Mouse (Mus musculus) hindbrain, embryonic 16.5 days (tissue): ENCODE measurements at regions not wholly inside any gene's neighbourhood (a gene's known extent, or its start where the extent isn't known, plus 50 kb on each side); places are given as distances from the start of the nearest gene placed in this dataset.

Source experiments
- ATAC-seq: fragments of 200-750 bp; cut with Nextera tagmentation; 2 replicates; pipeline ENCODE4 v1.8.0; 2017; ENCODE audit warnings: moderate TSS enrichment, moderate library complexity
- H3K27ac ChIP-seq: fragments of 300-500 bp; sonication (generic); 2 replicates; pipeline ENCODE4 v1.5.1; 2014; ENCODE audit warnings: low read depth, mild to moderate bottlenecking, control low read depth, low read length, moderate library complexity
- H3K27me3 ChIP-seq: fragments of 300-500 bp; sonication (generic); replicated peaks from 2 replicates; pipeline ENCODE4 v1.6.1; 2014; ENCODE audit warnings: low read length; ENCODE audit not compliant: control insufficient read depth, insufficient read depth
- H3K36me3 ChIP-seq: fragments of 300-500 bp; sonication (generic); 2 replicates; pipeline ENCODE4 v1.6.1; 2014; ENCODE audit warnings: mild to moderate bottlenecking, low read length, moderate library complexity, mixed read lengths; ENCODE audit not compliant: control insufficient read depth, insufficient read depth
- H3K4me1 ChIP-seq: fragments of 300-500 bp; sonication (generic); 2 replicates; pipeline ENCODE4 v1.6.1; 2014; ENCODE audit warnings: low read depth, low read length; ENCODE audit not compliant: control insufficient read depth, insufficient read depth
- H3K4me2 ChIP-seq: fragments of 300-500 bp; sonication (generic); 2 replicates; pipeline ENCODE4 v1.6.1; 2014; ENCODE audit warnings: mild to moderate bottlenecking, low read length, control low read depth, moderate library complexity
- H3K4me3 ChIP-seq: fragments of 300-500 bp; sonication (generic); 2 replicates; pipeline ENCODE4 v1.5.1; 2014; ENCODE audit warnings: mild to moderate bottlenecking, low read length, control low read depth, moderate library complexity
- H3K9ac ChIP-seq: fragments of 300-500 bp; sonication (generic); 2 replicates; pipeline ENCODE4 v1.6.1; 2014; ENCODE audit warnings: low read depth, mild to moderate bottlenecking, control low read depth, low read length, moderate library complexity
- H3K9me3 ChIP-seq: fragments of 300-500 bp; sonication (generic); 2 replicates; pipeline ENCODE4 v1.6.1; 2014; ENCODE audit warnings: mild to moderate bottlenecking, low read length, moderate library complexity; ENCODE audit not compliant: control insufficient read depth
- WGBS: fragments of 180-500 bp; shearing (Covaris S2); extraction: QIAGEN DNeasy Blood & Tissue Kit; methylation state at CpG from one replicate; pipeline ENCODE4 v1.1.7; 2014; 5-methylcytosine and 5-hydroxymethylcytosine counted together

DNA sequence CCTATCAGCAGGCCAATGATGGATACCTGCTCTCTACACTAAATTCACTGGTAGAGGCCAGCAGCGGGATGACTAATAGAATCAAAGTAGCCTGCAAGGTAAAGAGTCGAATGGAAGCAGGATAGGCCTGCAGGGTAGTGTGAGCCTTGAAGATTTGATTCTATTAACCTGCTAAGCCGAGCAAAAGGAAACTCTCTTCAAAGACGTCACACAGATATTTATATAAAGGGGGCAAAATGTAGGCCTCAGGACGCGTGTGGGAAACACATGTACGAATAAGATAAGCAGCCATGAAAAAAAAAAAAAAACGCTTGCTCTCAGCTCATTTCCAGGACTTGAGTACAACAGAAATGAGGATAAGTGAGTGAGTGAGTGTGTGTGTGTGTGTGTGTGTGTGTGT is 138.4 kb upstream of the D7Ertd443e start:
- Histone ChIP-seq H3K9ac (no peak overlapping the region), H3K9me3 (no peaks in the 10 kb centered on the region), H3K4me2 (no peak overlapping the region), H3K27me3 (no peaks in the 10 kb centered on the region), H3K27ac (no peak overlapping the region), H3K36me3 (no peaks in the 10 kb centered on the region), H3K4me1 (no peaks in the 10 kb centered on the region), H3K4me3 (no peak overlapping the region)
- ATAC-seq: no peak
- 87% methylated on average over 8 of the region's 8 CpGs for WGBS

- no peak overlapping the region for H3K9ac ChIP-seq
- H3K27me3 ChIP-seq: no peaks in the 10 kb centered on the region
- H3K9me3 ChIP-seq: no peaks in the 10 kb centered on the region
- ATAC-seq: no peak
- no peak overlapping the region for H3K4me2 ChIP-seq
- no peaks in the 10 kb centered on the region for H3K36me3 ChIP-seq
- no peak overlapping the region for H3K4me3 ChIP-seq
- no peak overlapping the region for H3K27ac ChIP-seq
- no peaks in the 10 kb centered on the region for H3K4me1 ChIP-seq
- WGBS: 83% methylated on average over 1 of the region's 1 CpGs
Observed at GRCm38 (mm10) chr7:134525041-134525440, 139.6 kb upstream of the D7Ertd443e start.

DNA sequence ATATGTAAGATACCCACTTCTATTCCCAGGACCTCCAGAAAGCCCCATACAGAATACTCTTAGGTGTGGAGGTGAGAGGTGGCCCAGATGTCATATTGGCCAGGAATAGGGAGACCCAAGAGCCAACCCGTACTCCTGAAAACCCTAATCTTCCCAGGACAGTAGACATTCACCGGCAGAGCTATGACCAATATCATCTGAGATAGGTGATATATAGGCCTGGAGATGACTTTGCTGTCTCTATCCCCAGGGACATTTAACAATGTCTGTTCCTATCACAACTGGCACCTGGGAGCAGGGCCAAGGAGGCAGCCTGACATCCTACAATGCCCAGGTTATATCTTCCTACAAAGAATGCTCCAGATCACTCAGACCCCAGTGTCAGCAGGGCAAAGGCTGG is 140.0 kb upstream of the D7Ertd443e start:
- no peak overlapping the region for H3K9ac ChIP-seq
- no peak overlapping the region for H3K4me3 ChIP-seq
- H3K9me3 ChIP-seq: no peaks in the 10 kb centered on the region
- no peaks in the 10 kb centered on the region for H3K27me3 ChIP-seq
- no peaks in the 10 kb centered on the region for H3K4me1 ChIP-seq
- H3K36me3 ChIP-seq: no peaks in the 10 kb centered on the region
- 96% methylated on average over 2 of the region's 2 CpGs for WGBS
- H3K4me2 ChIP-seq: no peak overlapping the region
- no peak overlapping the region for H3K27ac ChIP-seq
- no peak for ATAC-seq

DNA sequence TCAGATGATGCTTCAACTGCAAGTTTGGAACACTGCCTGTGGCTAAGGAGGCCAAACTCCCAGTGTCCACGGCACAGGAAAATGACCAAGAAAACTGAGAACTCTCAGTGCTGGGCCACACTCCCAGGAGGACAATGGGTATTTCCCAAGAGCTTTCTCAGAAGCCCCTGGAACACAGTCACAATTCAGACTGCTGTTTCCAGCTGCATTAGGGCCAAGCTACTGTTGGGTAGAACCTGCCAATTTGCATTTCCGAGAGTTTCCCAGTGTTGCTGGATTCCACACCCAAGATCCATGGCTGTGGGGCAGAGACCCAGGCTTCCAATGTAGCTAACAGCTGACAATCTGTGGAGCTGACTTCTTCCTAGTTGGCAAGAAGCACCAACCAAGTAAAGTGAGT is 141.9 kb upstream of the D7Ertd443e start:
- Histone ChIP-seq H3K27ac (no peak overlapping the region), H3K4me3 (no peak overlapping the region), H3K36me3 (no peaks in the 10 kb centered on the region), H3K9me3 (no peaks in the 10 kb centered on the region), H3K27me3 (no peaks in the 10 kb centered on the region), H3K9ac (no peak overlapping the region), H3K4me1 (no peaks in the 10 kb centered on the region), H3K4me2 (no peak overlapping the region)
- WGBS: 85% methylated on average over 2 of the region's 2 CpGs
- no peak for ATAC-seq

DNA sequence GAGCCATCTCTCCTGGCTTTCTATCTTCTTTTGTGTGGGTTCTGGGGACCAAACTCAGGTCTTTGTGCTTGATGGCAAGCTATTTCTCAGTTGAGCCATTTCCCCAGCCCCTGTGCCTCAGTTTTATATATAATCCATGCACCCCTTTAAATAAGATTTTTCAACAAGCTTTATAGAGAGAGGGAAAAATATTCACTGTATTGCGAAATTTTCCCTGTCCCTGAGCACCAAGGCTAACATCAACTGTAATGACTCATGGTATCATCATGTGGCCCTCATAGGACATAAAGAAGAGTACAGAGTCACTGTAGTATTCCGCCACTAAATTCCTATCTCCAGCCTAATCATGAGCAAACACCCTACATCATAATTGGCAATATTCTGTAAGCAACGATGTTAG is 142.4 kb upstream of the Dock1 start:
- no peak for ATAC-seq
- H3K9me3 ChIP-seq: no peaks in the 10 kb centered on the region
- H3K4me2 ChIP-seq: no peak overlapping the region
- H3K9ac ChIP-seq: no peak overlapping the region
- 90% methylated on average over 3 of the region's 3 CpGs for WGBS
- no peaks in the 10 kb centered on the region for H3K4me1 ChIP-seq
- H3K36me3 ChIP-seq: no peaks in the 10 kb centered on the region
- no peaks in the 10 kb centered on the region for H3K27me3 ChIP-seq
- no peak overlapping the region for H3K4me3 ChIP-seq
- H3K27ac ChIP-seq: no peak overlapping the region

DNA sequence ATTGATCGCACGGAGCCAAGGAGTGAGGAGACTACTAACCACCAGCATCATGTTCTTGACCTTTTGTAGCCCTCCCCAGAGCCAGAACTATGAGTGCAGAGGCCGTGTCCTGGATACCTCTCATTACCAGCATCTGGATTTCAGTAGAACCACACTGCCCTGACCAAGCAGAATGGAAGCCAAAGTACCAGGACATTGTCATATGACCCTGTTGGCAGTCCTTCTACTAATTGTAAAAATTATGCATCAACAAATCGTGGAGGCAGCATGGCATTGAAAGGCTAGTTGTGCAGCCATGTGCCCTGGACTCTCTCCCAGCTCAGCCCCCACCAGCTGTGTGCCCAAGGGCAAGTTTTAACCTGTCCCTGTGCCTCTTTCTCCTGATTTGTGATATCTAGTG is 135.6 kb upstream of the Dock1 start:
- Histone ChIP-seq H3K9ac (no peak overlapping the region), H3K4me2 (no peak overlapping the region), H3K4me1 (no peaks in the 10 kb centered on the region), H3K9me3 (no peaks in the 10 kb centered on the region), H3K36me3 (no peaks in the 10 kb centered on the region), H3K27me3 (no peaks in the 10 kb centered on the region), H3K27ac (no peak overlapping the region), H3K4me3 (no peak overlapping the region)
- no peak for ATAC-seq
- 81% methylated on average over 4 of the region's 4 CpGs for WGBS

DNA sequence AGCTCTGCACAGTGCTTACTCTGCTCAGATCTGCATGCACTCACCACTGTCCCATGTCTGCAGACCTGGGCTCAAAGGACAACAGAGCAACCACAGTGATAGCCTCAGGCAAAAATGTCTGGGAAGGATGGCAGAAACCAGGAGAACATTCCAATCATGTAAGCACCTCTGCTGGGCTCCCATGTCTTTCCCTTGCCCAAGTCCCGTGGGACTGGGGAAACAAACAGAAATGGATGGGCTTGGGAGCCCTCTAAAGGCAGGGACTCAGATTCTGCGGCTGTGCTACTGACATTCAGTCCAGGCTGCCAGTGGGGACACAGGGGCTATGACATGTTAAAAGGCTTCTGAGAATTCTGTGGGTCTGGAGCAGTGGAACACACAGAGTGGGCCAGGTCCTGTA is 128.8 kb upstream of the Dock1 start:
- 68% methylated on average over 2 of the region's 2 CpGs for WGBS
- Histone ChIP-seq H3K27ac (no peak overlapping the region), H3K9ac (no peak overlapping the region), H3K27me3 (no peaks in the 10 kb centered on the region), H3K4me1 (no peaks in the 10 kb centered on the region), H3K9me3 (no peaks in the 10 kb centered on the region), H3K36me3 (no peaks in the 10 kb centered on the region), H3K4me2 (no peak overlapping the region), H3K4me3 (no peak overlapping the region)
- no peak for ATAC-seq

GRCm38 (mm10) chr7:134546187-134546586 is 124.3 kb upstream of the Dock1 start:
- Histone ChIP-seq H3K9me3 (no peaks in the 10 kb centered on the region), H3K27ac (no peak overlapping the region), H3K4me2 (no peak overlapping the region), H3K27me3 (no peaks in the 10 kb centered on the region), H3K9ac (no peak overlapping the region), H3K36me3 (no peaks in the 10 kb centered on the region), H3K4me3 (no peak overlapping the region), H3K4me1 (peaks cover 12% of the 10 kb centered on the region)
- no peak for ATAC-seq
- WGBS: 82% methylated on average over 6 of the region's 6 CpGs

DNA sequence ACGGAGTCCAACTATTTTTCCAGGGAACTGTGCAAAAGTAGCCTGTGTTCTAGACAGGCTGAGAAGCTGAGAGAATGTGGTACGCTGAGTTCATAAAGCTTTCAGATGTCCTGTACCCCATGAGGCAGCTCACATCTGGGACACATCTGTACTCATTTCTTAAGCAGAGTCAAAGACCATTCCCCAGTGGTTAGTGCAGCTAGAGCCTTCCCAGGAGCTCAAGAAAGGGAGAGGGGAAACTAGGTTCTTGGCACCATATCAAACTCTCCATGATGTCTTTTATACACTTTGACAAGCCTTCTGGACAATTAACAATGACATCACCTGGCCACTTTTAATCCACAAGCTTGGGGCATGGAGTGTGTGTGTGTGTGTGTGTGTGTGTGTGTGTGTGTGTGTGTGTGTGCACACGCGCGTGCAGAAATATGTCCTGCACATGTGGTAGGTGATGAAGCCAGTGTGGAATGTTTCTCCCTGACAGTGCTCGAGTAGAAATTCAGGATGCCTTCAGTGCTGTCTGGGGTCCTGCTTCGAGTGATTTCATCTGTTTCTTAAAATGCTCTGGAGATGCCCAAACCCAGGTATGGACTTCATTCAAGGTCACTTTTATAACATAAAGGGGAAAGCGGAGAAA is 121.1 kb upstream of the Dock1 start:
- 72% methylated on average over 8 of the region's 8 CpGs for WGBS
- Histone ChIP-seq H3K9me3 (no peaks in the 10 kb centered on the region), H3K36me3 (no peaks in the 10 kb centered on the region), H3K4me1 (peaks cover 17% of the 10 kb centered on the region), H3K27me3 (no peaks in the 10 kb centered on the region), H3K9ac (no peak overlapping the region), H3K4me3 (no peak overlapping the region), H3K4me2 (no peak overlapping the region), H3K27ac (no peak overlapping the region)
- ATAC-seq: no peak
